Mouse (Mus musculus): ENCODE results near the gene Otulin.

- TF ChIP-seq GATA1 (IDR thresholded peaks at IDR 0.05; ENCODE audit: borderline replicate concordance, low read length) (no peak), GATA2 (IDR thresholded peaks at IDR 0.05; ENCODE audit: borderline replicate concordance, low read depth, low read length) (no peak), CTCF (IDR thresholded peaks at IDR 0.05; ENCODE audit: low read depth, low read length) (no peak), POLR2AphosphoS5 (IDR thresholded peaks at IDR 0.05; ENCODE audit: insufficient replicate concordance, low read depth, low read length) (no peak), TAL1 (conservative IDR thresholded peaks at IDR 0.05; ENCODE audit: low read depth, low read length) (no peak)
Observed at GRCm38 (mm10) chr15:27508982-27509381, 121.5 kb downstream of the Otulin start.

Data from G1E (cell line).